Comparison of ENCODE assay signal across 11 mouse cellular contexts in genomic region chr4:95094700-95095113, GRCm38 (mm10). TPM values are rescaled to one million over a fixed set of nuclear protein-coding genes. Genes with fewer than 3 reads are reported as not detected.
A peak's percentile ranks its signal among the peaks of the same experiment; 100 is the strongest.
DNase-seq lines count a peak whose midpoint lies in the region; ATAC-seq and TF ChIP-seq lines count a peak whose summit lies in the region.
"Had no signal": no experiment of that assay in that cellular context is flagged by ENCODE, and none has a peak within 500 bp of the region (broad histone marks: within the 10 kb centered on the region; RNA-seq: fewer than 3 reads in every experiment).

No protein-coding gene starts in this region.

- no peak for TF ChIP-seq POLR2A in heart, adult 2 months (IDR thresholded peaks at IDR 0.05; ENCODE audit: insufficient read depth, low read depth, low read length)

- no peak overlapping the region for H3K4me3 ChIP-seq in heart, adult 2 months
- no peak overlapping the region for H3K4me3 ChIP-seq in C2C12 (ENCODE audit: insufficient read depth, poor library complexity, severe bottlenecking)
- no peak overlapping the region for H3K4me3 ChIP-seq in heart, embryonic 16.5 days (ENCODE audit: low read length)
- H3K4me3 ChIP-seq: limb, embryonic 13.5 days had no signal

- no peaks in the 10 kb centered on the region for H3K79me2 ChIP-seq in heart, adult 2 months (replicated peaks; ENCODE audit: control insufficient read depth, insufficient read depth, low read length)
- H3K79me2 ChIP-seq in C2C12 (ENCODE audit: control insufficient read depth, insufficient read depth), result peaks cover 9% of the 10 kb centered on the region

- peaks cover 9% of the 10 kb centered on the region for H3K4me1 ChIP-seq in heart, adult 2 months (ENCODE audit: control insufficient read depth, insufficient read depth, low read length)
- H3K4me1 ChIP-seq in heart, embryonic 16.5 days (ENCODE audit: control insufficient read depth, insufficient read depth, low read length), result peaks cover 4% of the 10 kb centered on the region

- 0 out of 2 replicates have a peak, but pooled peaks have one; percentile 37 for ATAC-seq in heart, embryonic 16.5 days (replicated peaks; ENCODE audit: extremely low read depth, insufficient read depth, low FRiP score)
- ATAC-seq: forebrain, embryonic 14.5 days had no signal

- peak in 1 of 2 experiments; percentile 49 for DNase-seq in heart, adult 2 months
- DNase-seq in heart, postnatal 25 days (ENCODE audit: low spot score), result no peak
- DNase-seq in lung, postnatal 36 days, result peak; percentile 81
- no peak for DNase-seq in urinary bladder, adult 2 months (ENCODE audit: low spot score)
- DNase-seq in cerebellum, postnatal 25 days, result no peak
- DNase-seq in right cerebral cortex, adult 18-20 months, result no peak
- DNase-seq: cerebellum, adult 9-11 months had no signal

- no peaks in the 10 kb centered on the region for H3K9me3 ChIP-seq in heart, embryonic 16.5 days (replicated peaks; ENCODE audit: control insufficient read depth, low read length)

- no peaks in the 10 kb centered on the region for H3K79me3 ChIP-seq in C2C12 (ENCODE audit: low read depth)

- intact Hi-C loops in heart, adult 2 months (cut with DNase I), result loop anchor here (2.0 kb wide), 2 partner anchors 42 to 60 kb away; partner anchors contain the start of gene Jun
- intact Hi-C loops in heart, postnatal 25 days (cut with DNase I), result loop anchor here (5.0 kb wide), 2 partner anchors 37 to 58 kb away; no protein-coding TSS in a partner anchor

- 33% methylated on average over 4 of the region's 4 CpGs for WGBS in heart, adult 2 months
- WGBS in heart, embryonic 16.5 days, result 45% methylated on average over 4 of the region's 4 CpGs

- no peaks in the 10 kb centered on the region for H3K36me3 ChIP-seq in heart, adult 2 months (ENCODE audit: control insufficient read depth, insufficient read depth, low read length)
- no peaks in the 10 kb centered on the region for H3K36me3 ChIP-seq in C2C12 (ENCODE audit: control insufficient read depth, insufficient read depth)
- no peaks in the 10 kb centered on the region for H3K36me3 ChIP-seq in heart, embryonic 16.5 days (ENCODE audit: control insufficient read depth, insufficient read depth)
- H3K36me3 ChIP-seq: limb, embryonic 13.5 days had no signal

- 0 out of 2 replicates have a peak, but pooled peaks have one; percentile 53 for TF ChIP-seq EP300 in heart, adult 2 months (IDR thresholded peaks at IDR 0.05; ENCODE audit: insufficient read depth, low read depth, low read length)

- TF ChIP-seq CTCF in heart, adult 2 months (IDR thresholded peaks at IDR 0.05), result no peak
- no peak for TF ChIP-seq CTCF in C2C12 (IDR thresholded peaks at IDR 0.05; ENCODE audit: control insufficient read depth, insufficient read depth, insufficient read length)

- H3K9ac ChIP-seq in heart, adult 2 months (ENCODE audit: low read depth, low read length), result no peak overlapping the region
- H3K9ac ChIP-seq in heart, embryonic 16.5 days (ENCODE audit: low read length), result no peak overlapping the region
- H3K9ac ChIP-seq: limb, embryonic 13.5 days had no signal

- H3K4me2 ChIP-seq in heart, embryonic 16.5 days (ENCODE audit: low read depth, low read length), result no peak overlapping the region
- H3K4me2 ChIP-seq: limb, embryonic 13.5 days had no signal

- H3K27ac ChIP-seq in heart, adult 2 months, result peak overlapping the region; percentile 79
- H3K27ac ChIP-seq in heart, embryonic 16.5 days (ENCODE audit: low read length), result peak overlapping the region; percentile 52
- H3K27ac ChIP-seq: limb, embryonic 13.5 days had no signal

- no peaks in the 10 kb centered on the region for H3K27me3 ChIP-seq in heart, adult 2 months (ENCODE audit: control insufficient read depth, insufficient read depth, low read length)
- H3K27me3 ChIP-seq in C2C12 (ENCODE audit: control insufficient read depth, insufficient read depth, insufficient read length), result no peaks in the 10 kb centered on the region
- no peaks in the 10 kb centered on the region for H3K27me3 ChIP-seq in heart, embryonic 16.5 days (ENCODE audit: control insufficient read depth, insufficient read depth, low read length)
- H3K27me3 ChIP-seq: limb, embryonic 13.5 days had no signal

- H3ac ChIP-seq in C2C12 (ENCODE audit: control insufficient read depth, insufficient read length, low read depth), result peak overlapping the region; percentile 40

TF ChIP-seq in C2C12, 6 proteins besides CTCF, POLR2A, EP300 and RAD21:
- no peak for TF ChIP-seq MYOG (IDR thresholded peaks at IDR 0.05; ENCODE audit: control insufficient read depth, extremely low read depth, insufficient read length)
- no peak for TF ChIP-seq MYOD1 (IDR thresholded peaks at IDR 0.05; ENCODE audit: control insufficient read depth, insufficient read length, low read depth)

RNA-seq across cellular contexts. Expression of gene Jun, which starts 42.7 kb away (rescaled TPM):
- 10 to 100 TPM; 42.4 to 54.1 TPM for total RNA-seq in heart, adult 2 months (2021)
- polyA plus RNA-seq in heart, adult 2 months (2012; rRNA removed), result 24.0 and 28.0 TPM in 2 replicates
- total RNA-seq in heart, postnatal 25 days (2021), result 10 to 100 TPM; 41.1 to 58.1 TPM
- 71.4 TPM for polyA plus RNA-seq in C2C12 (2012; fragmentation: generic; extraction: Trizol)
- 72.0 and 81.5 TPM in 2 replicates for polyA plus RNA-seq in heart, embryonic 16.5 days (2015; fragmentation: Nextera tagmentation; extraction: Ambion mirVana)
- 32.3 and 39.6 TPM in 2 replicates for polyA plus RNA-seq in urinary bladder, adult 2 months (2012; rRNA removed)
